Mouse (Mus musculus) cerebellum, adult 8-10 months (tissue): ENCODE measurements at regions not wholly inside any gene's neighbourhood (a gene's known extent, or its start where the extent isn't known, plus 50 kb on each side); places are given as distances from the start of the nearest gene placed in this dataset.

Source experiments
- DNase-seq: peaks from one replicate; pipeline ENCODE4 v3.0.0; 2022

DNA sequence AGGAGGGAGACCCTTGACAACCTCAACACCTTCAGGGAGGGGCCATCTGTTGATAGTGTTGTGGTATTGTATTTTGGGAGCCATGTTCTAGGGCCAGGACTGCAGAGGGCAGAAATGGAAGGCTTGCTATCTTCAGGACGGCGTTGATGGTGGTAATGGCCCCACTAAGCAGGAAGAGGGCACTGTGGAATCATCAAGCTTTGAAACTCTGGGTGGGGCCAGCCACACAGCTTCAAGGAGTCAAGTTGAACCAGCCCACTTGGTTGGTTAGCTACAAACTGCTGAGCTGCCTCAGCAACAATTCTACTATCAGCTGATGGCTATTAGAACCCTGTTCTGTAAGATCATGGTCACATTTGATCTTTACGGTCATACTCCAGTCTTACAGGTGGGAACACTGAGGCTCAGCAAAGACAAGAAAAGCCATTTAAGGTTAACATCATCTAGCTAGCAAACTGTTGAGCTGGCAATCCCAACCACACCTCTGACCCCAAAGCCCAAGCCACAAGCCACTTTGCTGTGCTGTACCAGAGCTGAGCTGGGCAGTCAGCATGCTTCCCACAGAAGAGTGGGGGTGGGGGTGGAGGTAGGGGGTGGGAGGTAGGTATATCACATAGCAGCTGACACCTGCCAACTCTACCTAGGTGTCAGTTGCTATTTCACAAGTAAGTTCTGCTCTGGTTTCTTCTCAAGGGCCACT, 203.9 kb downstream of the Uaca start:
- peak; percentile 7 for DNase-seq

DNA sequence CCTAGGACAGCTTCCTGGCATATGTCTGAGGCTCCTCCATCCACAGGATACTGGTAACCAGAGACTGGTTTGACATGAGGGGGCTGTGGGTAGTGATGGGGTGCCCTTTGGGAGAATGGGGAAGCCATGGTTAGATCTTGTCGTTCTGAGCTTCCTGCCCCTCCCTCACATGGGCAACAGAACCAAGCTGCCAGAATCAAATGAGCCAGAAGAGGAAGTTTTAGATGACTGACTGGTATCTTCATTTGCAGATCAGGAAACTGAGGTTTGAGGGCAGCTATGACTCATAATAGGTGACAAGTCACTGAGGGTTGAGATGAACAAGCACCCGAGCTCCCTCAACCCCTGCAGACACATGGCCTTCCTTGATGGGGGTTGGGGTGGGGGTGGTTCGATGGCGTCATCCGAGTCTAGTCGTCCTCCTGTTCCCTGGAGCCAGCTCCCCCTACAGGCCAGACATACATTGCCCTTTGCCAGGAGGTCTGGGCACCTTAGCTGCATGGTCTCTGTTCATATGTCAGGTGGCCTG, 204.7 kb downstream of the Uaca start:
- DNase-seq: no peak

- DNase-seq: no peak
These were observed 205.9 kb downstream of the Uaca start for GRCm38 (mm10) chr9:61000232-61000631.

GRCm38 (mm10) chr9:61002572-61002971, 208.2 kb downstream of the Uaca start:
- no peak for DNase-seq

GRCm38 (mm10) chr9:61008446-61008845, 214.1 kb downstream of the Uaca start:
- DNase-seq: no peak

GRCm38 (mm10) chr9:61011066-61011465, 216.7 kb downstream of the Uaca start:
- DNase-seq: no peak

DNA sequence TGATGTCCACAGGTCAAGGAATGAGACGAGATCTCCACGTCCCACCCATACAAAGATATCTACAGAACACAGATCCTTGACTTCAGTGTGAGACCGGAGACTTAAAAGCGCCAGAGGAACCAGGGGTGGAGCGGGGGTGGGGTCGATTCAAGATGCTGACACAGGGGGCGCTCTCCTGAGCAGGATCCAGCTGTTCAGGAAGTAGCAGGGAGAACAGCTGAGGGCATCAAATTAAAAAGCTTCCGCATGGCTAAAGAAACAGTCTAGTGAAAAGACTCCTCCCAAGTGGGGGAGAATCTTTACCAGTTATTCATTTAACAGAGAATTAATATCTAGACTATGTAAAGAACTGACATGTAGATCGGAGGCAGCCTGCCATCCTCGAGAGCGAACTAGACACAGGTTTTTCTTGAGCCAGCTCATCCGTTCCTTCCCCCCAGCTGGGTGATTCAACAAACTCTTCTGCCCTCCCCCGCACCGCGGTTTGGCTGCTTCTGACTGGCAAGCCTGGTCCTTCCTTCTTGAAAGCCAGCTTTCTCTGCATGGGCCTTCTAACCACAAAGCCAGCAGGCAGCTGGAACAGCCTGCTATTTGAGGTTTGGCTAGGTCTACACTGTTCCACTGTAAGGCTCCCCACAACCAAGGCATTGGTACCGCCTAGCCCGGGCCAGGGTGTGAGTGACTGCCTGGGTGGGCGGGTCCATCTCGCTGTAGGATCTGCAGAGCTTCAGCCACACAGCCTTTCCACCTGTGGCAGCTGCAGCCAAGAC, 218.6 kb downstream of the Uaca start:
- DNase-seq: no peak

DNA sequence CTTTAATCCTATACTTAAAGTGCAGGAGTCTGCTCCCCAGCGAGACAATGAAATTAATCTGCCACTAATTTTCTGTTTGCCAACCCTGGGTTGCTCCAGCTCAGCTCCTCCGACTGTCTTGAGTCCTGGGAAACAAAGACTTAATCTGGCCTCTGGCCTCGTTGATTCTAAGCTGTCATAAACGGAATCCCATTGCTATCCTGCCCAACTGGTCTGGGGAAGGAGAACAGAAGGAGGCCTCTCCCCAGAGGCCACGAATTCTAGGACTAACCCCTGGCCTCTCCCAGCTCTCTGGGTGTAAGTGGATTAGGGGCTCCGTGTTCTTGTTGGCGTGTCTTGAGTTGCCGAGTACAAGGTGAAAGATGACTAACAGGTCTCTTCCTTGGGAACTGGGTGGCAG, 219.8 kb downstream of the Uaca start:
- DNase-seq: no peak

DNA sequence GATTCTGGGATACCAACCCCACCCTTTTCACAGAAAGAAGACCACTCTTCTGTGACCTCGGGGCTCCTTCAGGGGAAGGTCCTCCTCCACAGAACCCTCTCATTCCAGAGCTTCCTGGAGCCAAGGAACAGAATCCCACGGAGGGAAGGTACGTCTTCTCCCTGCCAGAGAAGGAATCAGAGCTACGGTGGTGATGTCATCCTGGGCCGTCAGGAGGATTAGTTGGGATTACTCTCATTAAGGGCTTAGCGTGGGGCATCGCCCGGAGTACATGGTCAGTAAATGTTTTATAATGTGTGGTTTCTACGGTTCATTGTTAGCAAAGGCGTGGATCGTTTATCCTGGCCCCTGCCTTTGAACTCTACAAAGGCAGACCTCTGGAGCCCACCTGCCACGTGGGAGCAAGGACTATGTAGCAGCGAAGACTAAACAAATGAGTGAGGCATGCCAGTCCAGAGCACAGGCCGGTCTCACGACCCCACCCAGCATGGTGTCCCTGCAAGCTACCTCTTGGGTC, 221.1 kb downstream of the Uaca start:
- no peak for DNase-seq

GRCm38 (mm10) chr9:61016673-61017072, 222.3 kb downstream of the Uaca start:
- DNase-seq: no peak

DNA sequence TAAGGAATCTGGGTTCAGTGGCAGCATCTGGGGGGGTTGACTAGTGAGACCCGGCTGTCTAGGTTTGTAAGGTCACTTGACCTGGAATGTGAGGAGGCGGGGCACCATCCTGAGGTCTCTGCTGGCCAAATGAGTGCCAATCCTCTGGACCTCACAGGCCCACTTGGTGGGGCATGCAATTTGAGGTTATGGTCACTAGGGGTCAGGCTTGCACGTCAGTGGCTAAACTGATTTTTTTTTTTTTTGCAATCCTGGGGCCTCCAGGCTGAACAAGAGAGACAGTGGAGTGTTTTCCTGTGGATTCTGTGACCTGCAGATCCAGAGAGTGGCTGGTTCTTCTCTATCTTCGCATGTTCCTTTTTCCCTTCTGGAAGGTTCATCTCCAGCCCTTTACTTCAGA, 225.6 kb downstream of the Uaca start:
- DNase-seq: no peak

GRCm38 (mm10) chr9:61021810-61022209, 227.5 kb downstream of the Uaca start:
- no peak for DNase-seq

- DNase-seq: no peak
These were observed 228.2 kb downstream of the Uaca start for GRCm38 (mm10) chr9:61022371-61023026.

DNA sequence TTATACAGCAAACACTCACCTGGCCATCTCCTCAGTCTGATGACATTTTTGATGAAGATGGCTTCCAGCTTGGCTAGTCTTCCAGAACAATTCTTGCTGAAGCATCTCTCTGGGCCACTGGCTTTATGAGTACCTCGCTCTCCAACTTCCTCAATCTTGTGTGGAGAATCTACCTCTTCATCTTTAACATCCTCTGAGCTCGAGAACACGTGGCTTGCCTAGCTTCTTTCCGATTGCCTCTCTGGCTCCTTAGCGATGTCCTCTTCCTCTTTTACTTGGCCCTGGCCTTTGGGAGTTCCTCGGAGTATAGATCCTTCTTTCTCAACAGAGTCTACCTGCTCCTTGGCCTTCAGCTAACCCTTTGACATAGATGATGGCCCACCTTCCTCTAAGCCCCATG, 231.0 kb downstream of the Uaca start:
- DNase-seq: no peak

DNA sequence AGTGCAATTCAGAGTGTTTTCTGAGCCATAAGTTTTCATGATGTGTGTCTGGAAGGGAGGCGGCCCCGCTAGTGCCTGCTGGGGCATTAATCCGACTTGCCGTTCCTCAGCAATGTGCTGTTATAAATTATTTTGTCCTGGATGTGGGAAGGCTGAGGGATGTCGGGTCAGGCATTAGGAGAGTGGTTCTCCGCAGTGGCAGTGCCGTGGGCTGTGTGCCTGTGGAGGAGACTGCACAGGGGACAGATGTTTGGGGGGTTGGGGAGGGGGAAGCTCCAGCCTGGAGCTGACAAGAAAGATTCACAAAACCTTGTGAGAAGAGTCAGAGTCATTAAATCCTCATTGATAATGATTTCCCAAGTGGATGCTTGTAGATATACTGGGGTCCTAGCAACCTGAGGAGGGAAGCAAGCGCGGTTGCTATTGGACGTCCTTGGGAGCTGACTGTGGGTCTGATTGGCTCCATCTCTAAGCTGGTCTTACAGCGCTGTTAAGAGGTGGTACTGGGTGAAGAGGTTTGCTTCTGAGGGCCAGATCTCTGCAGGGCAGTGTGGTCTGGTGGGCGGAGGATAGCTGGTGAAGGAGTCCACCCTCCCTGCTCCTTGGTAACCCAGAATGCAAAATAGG, 234.5 kb downstream of the Uaca start:
- no peak for DNase-seq

- DNase-seq: peak; percentile 83
These were observed 237.5 kb downstream of the Uaca start for GRCm38 (mm10) chr9:61031699-61032447.

DNA sequence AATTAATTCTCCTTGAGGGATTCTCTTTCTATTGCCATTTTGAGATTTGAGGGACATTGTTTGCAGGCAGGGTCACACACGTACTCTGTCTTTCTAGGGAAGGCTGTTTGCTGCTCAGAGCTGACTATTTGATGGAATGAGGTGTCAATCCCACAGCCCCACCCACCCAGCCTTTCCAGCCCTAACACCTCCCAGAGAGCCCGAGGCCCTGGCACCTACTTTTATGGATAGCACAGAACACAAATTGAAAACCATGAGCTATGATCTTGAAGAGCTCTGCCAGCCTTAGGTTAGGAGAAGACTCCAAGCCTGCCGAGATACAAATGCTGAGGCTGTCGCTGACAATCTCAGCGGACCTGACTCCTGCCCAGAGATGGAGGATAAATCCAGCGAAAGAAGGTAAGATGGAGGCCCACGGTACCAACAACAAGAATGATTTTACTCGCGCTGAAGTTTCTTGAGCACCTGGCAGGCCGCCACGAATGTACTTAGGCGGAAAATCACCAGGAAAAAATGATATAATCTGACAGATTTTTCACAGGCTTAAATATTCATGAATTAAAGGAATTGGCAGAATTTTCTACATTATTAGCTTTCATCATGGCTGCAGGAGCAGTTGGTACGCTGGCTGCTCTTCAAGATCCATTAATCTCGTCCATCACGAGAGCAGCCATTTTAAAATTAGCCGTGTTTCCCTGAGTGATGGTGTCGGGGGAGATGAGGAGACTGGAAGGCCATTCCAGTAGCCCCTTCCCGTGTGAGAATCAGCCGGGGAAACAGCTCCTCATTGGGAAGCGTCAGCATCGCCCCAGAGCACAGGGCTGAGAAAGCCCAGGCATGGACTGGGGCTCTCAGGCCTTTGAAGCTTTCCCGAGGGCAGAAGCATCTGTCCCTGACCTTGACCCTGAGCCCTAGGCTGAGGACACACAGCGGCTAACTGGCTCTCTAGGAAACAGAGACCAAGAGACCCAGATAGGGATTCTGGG, 238.4 kb downstream of the Uaca start:
- DNase-seq: no peak

- DNase-seq: no peak
These were observed 239.3 kb downstream of the Uaca start for GRCm38 (mm10) chr9:61033593-61033992.

DNA sequence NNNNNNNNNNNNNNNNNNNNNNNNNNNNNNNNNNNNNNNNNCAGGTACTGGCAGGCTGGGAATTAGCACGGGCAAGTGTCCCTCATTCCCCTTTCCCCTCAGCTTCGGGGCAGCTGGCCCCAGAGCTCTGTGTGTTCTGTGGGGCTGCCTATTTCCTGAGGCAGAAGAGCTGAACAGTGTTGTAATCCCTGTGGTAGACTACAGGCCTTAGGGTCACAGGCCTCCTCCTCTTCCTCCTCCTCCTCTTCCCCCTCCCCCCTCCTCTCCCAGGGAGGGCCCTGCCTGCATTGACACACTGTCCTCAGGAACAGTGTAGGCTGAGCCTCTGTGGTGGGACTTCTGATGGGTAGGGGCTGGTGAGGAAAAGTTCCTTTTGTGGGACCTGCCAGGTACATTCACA, 247.7 kb downstream of the Uaca start:
- DNase-seq: no peak

- DNase-seq: no peak
These were observed 250.6 kb downstream of the Uaca start for GRCm38 (mm10) chr9:61044983-61045382.

DNA sequence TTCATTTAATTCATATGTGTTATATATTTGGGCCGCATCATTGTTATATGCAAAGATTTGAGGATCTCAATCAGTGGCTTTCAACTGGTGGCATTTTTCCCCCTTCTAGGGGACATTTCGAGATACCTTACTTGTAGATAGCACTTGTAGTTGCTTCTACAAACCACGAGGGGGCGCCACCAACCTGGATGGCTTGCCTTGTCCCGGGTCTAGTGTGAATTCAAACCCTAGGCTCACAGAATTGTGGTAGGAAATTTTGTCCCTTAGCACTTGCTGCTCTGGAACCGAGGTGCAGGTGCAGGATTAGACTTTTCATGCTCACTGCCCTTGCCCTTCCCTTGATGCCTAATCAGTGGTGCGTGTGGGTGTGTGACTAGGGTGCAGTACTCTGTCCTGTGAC, 252.2 kb downstream of the Uaca start:
- DNase-seq: peak; percentile 76
